Mouse (Mus musculus) hindbrain, embryonic 11.5 days (tissue): Measurements from ENCODE around the gene Gamt. TPM values are rescaled to one million over a fixed set of nuclear protein-coding genes. Genes with fewer than 3 reads are reported as not detected.

ENCODE experiments used
- ATAC-seq: fragments of 200-750 bp; cut with Nextera tagmentation; 2 replicates; pipeline ENCODE4 v1.8.0; 2017; ENCODE audit warnings: mild to moderate bottlenecking, moderate TSS enrichment, moderate library complexity; ENCODE audit not compliant: low FRiP score
- DNase-seq: peaks from one replicate; pipeline ENCODE4 v3.0.0-alpha.2; 2015; ENCODE audit warnings: low spot score
- H3K27ac ChIP-seq: fragments of 300-500 bp; sonication (generic); 2 replicates; pipeline ENCODE4 v1.5.1; 2014; ENCODE audit warnings: mild to moderate bottlenecking, low read depth, low read length
- H3K27me3 ChIP-seq: fragments of 300-500 bp; sonication (generic); 2 replicates; pipeline ENCODE4 v1.6.1; 2014; ENCODE audit warnings: mild to moderate bottlenecking, low read length, moderate library complexity, mixed read lengths; ENCODE audit not compliant: control insufficient read depth, insufficient read depth
- H3K36me3 ChIP-seq: fragments of 300-500 bp; sonication (generic); 2 replicates; pipeline ENCODE4 v1.6.1; 2014; ENCODE audit warnings: mild to moderate bottlenecking, low read length, moderate library complexity, mixed read lengths; ENCODE audit not compliant: control insufficient read depth, insufficient read depth
- H3K4me1 ChIP-seq: fragments of 300-500 bp; sonication (generic); replicated peaks from 2 replicates; pipeline ENCODE4 v1.6.1; 2014; ENCODE audit warnings: low read length, mixed read lengths; ENCODE audit not compliant: control insufficient read depth, insufficient read depth
- H3K4me2 ChIP-seq: fragments of 300-500 bp; sonication (generic); replicated peaks from 2 replicates; pipeline ENCODE4 v1.6.1; 2014; ENCODE audit warnings: mild to moderate bottlenecking, low read depth, low read length
- H3K4me3 ChIP-seq: fragments of 300-500 bp; sonication (generic); 2 replicates; pipeline ENCODE4 v1.5.1; 2014; ENCODE audit warnings: low read depth, low read length
- H3K9ac ChIP-seq: fragments of 300-500 bp; sonication (generic); 2 replicates; pipeline ENCODE4 v1.6.1; 2014; ENCODE audit warnings: low read depth, low read length
- H3K9me3 ChIP-seq: fragments of 300-500 bp; sonication (generic); 2 replicates; pipeline ENCODE4 v1.6.1; 2016; ENCODE audit warnings: low read length; ENCODE audit not compliant: control insufficient read depth
- WGBS: fragments of 180-500 bp; shearing (Covaris S2); extraction: QIAGEN DNeasy Blood & Tissue Kit; methylation state at CpG from one replicate; pipeline ENCODE4 v1.1.7; 2014; 5-methylcytosine and 5-hydroxymethylcytosine counted together
- polyA plus RNA-seq: library from polyadenylated mRNA; unstranded; fragments of >200 nt; fragmentation: Nextera tagmentation; extraction: Ambion mirVana; gene quantifications from 2 replicates; pipeline ENCODE4 v1.2.1, GENCODE M21; 2014

Gene Gamt
- polyA plus RNA-seq, 1 experiment from 2014 or later, result 30.4 TPM

DNA sequence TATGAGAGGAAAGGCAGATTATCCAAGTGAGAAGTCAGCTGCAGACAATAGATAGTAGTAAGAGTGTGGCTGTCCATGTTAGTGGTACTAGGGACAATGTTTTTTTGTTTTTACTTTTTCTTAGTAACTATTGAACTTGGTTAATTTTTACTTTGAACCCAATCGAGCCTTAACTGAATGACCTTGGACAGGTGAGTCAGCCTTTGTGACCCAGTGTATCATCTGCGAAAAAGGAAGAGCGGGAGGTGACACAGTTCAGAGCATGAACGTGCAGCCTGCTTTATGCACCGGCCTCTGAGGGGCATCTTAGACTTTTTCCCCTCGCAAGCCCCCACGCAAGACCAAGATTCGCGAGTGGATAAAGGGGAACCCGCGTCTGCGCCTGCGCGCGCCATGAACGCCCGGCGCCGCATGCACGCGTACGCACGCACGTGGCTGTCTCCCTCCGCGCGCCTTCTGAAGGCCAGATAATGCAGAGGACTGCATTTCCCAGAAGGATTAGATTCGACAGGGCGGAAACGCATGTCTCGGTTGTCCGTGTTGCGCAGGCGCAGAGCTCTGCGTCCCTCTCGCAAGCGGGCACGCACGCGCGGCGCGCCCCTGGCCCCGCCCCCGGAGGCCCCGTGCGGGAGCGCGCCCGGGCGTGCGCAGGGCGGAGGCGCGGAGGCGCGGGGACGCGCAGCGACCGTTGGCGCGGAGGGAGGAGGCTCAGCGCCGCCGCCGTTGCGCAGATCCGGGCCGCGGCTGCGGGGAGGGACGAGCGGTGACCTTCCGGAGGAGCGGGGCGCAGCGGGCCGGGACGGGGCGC lies 3.7 kb upstream of the Gamt start:
- H3K9ac ChIP-seq, result peak overlapping the region; percentile 95
- ATAC-seq (peak; percentile 72), DNase-seq (peak; percentile 99)
- H3K27me3 ChIP-seq, result no peaks in the 10 kb centered on the region
- no peaks in the 10 kb centered on the region for H3K36me3 ChIP-seq
- no peaks in the 10 kb centered on the region for H3K9me3 ChIP-seq
- peak overlapping the region; percentile 58 for H3K27ac ChIP-seq
- peaks cover 21% of the 10 kb centered on the region for H3K4me1 ChIP-seq
- H3K4me3 ChIP-seq, result peak overlapping the region; percentile 87
- 1% methylated on average over 66 of the region's 81 CpGs for WGBS
- peak overlapping the region; percentile 55 for H3K4me2 ChIP-seq

- H3K4me1 ChIP-seq, result peaks cover 23% of the 10 kb centered on the region
- H3K4me3 ChIP-seq, result no peak overlapping the region
- 97% methylated on average over 10 of the region's 10 CpGs for WGBS
- ATAC-seq, result no peak
- H3K36me3 ChIP-seq, result no peaks in the 10 kb centered on the region
- H3K9ac ChIP-seq, result no peak overlapping the region; the same call in 1 of the 2 replicates
- no peaks in the 10 kb centered on the region for H3K9me3 ChIP-seq
- no peak overlapping the region for H3K4me2 ChIP-seq
- no peaks in the 10 kb centered on the region for H3K27me3 ChIP-seq
- no peak for DNase-seq
- H3K27ac ChIP-seq, result no peak overlapping the region
Measured at GRCm38 (mm10) chr10:80262776-80263365, 2.1 kb upstream of the Gamt start.

DNA sequence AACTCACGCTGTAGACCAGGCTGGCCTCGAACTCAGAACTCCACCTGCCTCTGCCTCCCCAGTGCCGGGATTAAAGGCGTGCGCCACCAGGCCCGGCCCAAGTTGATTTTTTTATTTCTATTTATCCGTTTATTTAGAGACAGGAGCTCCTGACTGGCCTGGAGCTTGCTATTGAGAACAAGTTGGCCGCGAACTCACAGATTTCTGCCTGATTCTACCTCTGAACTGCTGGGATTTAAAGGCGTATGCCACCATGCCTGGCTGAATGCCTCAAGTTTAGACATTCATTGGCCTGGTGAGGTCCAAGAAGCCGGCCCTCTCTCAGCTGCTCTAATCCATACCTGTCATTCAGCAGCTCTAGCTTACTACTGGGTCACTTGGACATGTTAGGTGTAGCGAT lies 1.4 kb upstream of the Gamt start:
- no peaks in the 10 kb centered on the region for H3K9me3 ChIP-seq
- ATAC-seq, result no peak
- H3K36me3 ChIP-seq, result no peaks in the 10 kb centered on the region
- no peak overlapping the region for H3K4me3 ChIP-seq
- 75% methylated on average over 12 of the region's 12 CpGs for WGBS
- H3K4me1 ChIP-seq, result peaks cover 19% of the 10 kb centered on the region
- no peaks in the 10 kb centered on the region for H3K27me3 ChIP-seq
- H3K9ac ChIP-seq, result no peak overlapping the region
- DNase-seq, result no peak
- H3K27ac ChIP-seq, result no peak overlapping the region
- H3K4me2 ChIP-seq, result no peak overlapping the region

DNA sequence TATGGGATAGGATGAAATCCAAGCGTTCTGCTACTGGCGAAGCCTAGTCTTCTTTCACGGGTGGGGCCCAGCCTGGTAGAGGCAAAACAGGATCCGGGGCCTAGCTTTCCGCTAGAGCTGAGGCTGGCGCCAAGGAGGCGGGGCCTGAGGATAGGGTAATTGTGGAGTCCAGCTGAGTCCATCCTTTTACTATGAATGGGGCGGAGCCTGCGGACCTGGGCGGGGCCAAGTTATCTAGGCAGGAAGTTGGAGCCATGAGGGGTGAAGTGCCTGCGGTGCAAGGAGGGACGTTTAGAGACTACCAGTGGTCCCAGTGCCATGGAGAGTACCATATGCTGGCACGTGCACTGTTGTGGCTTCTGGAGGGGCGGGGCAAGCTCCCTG lies 765 bp upstream of the Gamt start:
- DNase-seq (peak; percentile 95), ATAC-seq (peak; percentile 59)
- under 1% methylated on average over 14 of the region's 14 CpGs for WGBS
- H3K9me3 ChIP-seq, result no peaks in the 10 kb centered on the region
- no peaks in the 10 kb centered on the region for H3K27me3 ChIP-seq
- H3K4me2 ChIP-seq, result peak overlapping the region; percentile 93
- 0 out of 2 replicates have a peak overlapping the region, but pooled peaks have one; percentile 46 for H3K9ac ChIP-seq
- H3K4me3 ChIP-seq, result peak overlapping the region; percentile 44
- H3K4me1 ChIP-seq, result peaks cover 16% of the 10 kb centered on the region
- no peaks in the 10 kb centered on the region for H3K36me3 ChIP-seq
- H3K27ac ChIP-seq, result peak overlapping the region; percentile 90

DNA sequence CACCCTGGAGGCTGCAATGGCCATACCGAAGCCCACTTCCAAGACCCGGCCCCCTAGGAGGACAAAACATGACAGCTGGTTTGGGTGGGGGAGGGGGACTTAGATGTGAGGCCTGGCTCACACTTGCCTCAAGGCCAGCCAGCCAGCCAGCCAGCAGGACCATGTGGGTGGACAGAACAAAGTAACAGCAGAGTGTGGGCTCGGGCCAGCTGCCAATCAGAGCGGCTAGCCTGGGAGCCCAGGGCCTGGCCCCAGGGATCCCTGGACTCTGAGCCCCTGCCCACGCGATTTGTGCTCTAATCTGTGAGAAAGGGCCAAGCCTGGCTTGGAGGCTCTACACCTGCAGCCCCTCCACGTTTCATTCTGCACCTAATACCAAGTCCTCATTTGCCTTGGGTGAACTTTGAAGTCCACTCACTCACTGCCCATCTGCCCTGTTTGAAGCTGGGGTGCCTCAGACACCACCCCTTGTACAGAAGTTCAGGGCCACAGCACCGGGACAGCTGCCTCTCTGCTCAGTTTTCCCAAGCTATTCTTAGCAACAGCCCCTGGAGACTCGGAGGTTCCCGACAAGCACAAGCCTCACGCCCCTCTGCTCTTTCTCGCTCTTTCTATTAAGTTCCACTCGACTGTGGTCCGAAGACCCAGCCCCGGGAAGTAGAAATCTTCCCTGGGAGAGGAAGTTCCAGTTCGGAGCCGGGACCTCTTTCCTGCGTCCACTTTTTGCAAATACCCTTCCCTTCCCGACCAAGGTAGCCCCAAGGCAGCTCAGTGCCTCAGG lies 761 bp downstream of the Gamt start:
- no peaks in the 10 kb centered on the region for H3K9me3 ChIP-seq
- WGBS, result 7% methylated on average over 19 of the region's 19 CpGs

DNA sequence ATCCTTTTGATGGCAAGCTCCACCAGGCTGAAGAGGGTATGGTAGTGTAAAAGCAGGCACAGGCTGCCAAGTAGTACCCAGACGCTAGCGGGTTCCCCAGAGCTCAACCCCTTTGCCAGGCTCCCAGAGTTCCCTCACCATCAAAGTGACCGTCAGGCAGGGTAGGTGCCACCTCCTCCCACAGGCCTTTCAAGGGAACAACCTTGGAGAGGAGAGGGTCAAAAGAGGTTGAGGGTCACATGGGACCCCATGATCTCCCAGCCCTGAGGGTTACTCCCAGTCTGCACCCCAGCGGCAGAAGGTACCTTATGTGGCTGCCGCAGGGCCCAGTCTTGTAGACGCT lies 1.4 kb downstream of the Gamt start:
- H3K4me1 ChIP-seq, result peaks cover 11% of the 10 kb centered on the region
- peak overlapping the region; percentile 44; the same call in 1 of the 2 replicates for H3K4me3 ChIP-seq
- peak overlapping the region; percentile 90; the same call in 1 of the 2 replicates for H3K27ac ChIP-seq
- no peaks in the 10 kb centered on the region for H3K9me3 ChIP-seq
- WGBS, result 72% methylated on average over 6 of the region's 6 CpGs
- peak overlapping the region; percentile 68 for H3K9ac ChIP-seq
- DNase-seq, result no peak
- no peaks in the 10 kb centered on the region for H3K27me3 ChIP-seq
- H3K36me3 ChIP-seq, result peaks cover 8% of the 10 kb centered on the region; the same call in 1 of the 2 replicates
- ATAC-seq, result no peak
- H3K4me2 ChIP-seq, result peak overlapping the region; percentile 93

More for the DNA sequence above, 761 bp downstream of the Gamt start:
- Histone ChIP-seq H3K9ac (peak overlapping the region; percentile 68), H3K27ac (peak overlapping the region; percentile 90), H3K27me3 (no peaks in the 10 kb centered on the region), H3K36me3 (peaks cover 5% of the 10 kb centered on the region; the same call in 1 of the 2 replicates), H3K4me1 (peaks cover 11% of the 10 kb centered on the region), H3K4me3 (peak overlapping the region; percentile 44), H3K4me2 (peak overlapping the region; percentile 93)
- DNase-seq (peak; percentile 65), ATAC-seq (no peak)

DNA sequence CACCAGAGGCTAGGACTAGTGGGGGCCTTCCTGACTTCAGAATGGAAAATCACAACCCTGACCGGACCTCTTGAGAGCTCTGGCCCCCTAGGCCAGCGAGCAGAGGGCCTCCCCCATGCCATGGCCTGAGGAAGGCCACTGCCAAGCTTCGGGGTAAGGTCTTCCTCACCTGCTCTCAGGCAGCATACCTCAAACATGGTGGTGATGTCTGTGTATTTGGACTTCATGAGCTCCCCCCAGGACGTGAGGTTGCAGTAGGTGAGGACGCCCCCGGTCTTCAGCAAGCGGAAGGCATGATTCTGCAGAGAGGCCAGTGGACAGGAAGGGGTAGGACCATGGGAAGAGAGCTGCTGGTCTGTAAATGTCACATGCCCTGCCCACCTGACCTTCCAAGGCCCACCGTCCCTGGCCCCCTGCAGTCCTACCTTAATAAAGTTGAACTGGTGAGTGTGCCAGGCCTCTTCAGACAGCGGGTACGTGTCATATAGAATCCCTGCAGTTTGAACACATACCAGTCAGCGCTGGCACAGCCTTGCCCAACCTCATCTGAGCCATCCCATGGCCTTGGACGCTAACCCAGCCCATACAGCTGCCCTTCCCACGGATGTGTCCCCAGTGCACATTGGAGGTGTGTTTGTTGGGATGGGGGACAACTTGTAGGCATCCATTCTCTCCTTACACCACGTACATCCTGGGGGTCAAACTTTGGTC lies 1.9 kb downstream of the Gamt start:
- H3K36me3 ChIP-seq, result peaks cover 8% of the 10 kb centered on the region; the same call in 1 of the 2 replicates
- H3K4me1 ChIP-seq, result peaks cover 11% of the 10 kb centered on the region
- H3K4me3 ChIP-seq, result no peak overlapping the region; the same call in 1 of the 2 replicates
- ATAC-seq (no peak), DNase-seq (no peak)
- H3K9me3 ChIP-seq, result no peaks in the 10 kb centered on the region
- H3K27ac ChIP-seq, result no peak overlapping the region
- no peaks in the 10 kb centered on the region for H3K27me3 ChIP-seq
- WGBS, result 89% methylated on average over 14 of the region's 14 CpGs
- no peak overlapping the region for H3K9ac ChIP-seq
- peak overlapping the region; percentile 93; the same call in 1 of the 2 replicates for H3K4me2 ChIP-seq

GRCm38 (mm10) chr10:80257936-80258335 lies 2.9 kb downstream of the Gamt start:
- Histone ChIP-seq H3K9me3 (no peaks in the 10 kb centered on the region), H3K4me1 (peaks cover 11% of the 10 kb centered on the region), H3K4me3 (no peak overlapping the region), H3K4me2 (no peak overlapping the region), H3K36me3 (peaks cover 8% of the 10 kb centered on the region; the same call in 1 of the 2 replicates), H3K27me3 (no peaks in the 10 kb centered on the region), H3K27ac (no peak overlapping the region), H3K9ac (no peak overlapping the region)
- 85% methylated on average over 2 of the region's 2 CpGs for WGBS
- DNase-seq, result no peak
- ATAC-seq, result no peak
